22 mouse cellular contexts compared by ENCODE assay signal in the genomic region with DNA sequence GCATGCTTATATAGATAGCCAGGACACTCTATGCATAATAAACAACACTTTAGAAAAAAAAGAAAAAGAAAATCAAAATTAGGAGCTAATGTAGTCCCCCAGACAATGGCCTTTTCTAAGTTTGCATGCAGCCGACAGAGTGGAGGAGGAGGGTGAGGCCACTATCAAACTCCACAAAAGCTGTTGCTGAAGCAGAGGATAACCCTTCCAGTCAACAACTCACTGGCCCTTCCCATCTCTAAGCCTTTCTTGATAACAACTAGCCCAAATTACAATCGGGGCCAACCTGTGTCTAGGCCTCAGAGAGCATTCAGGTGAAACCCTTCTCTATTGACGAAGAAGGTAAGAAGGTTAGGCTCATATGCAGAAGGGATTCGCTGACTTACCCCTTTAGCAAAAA. TPM values are rescaled to one million over a fixed set of nuclear protein-coding genes. Genes with fewer than 3 reads are reported as not detected.
DNase-seq lines count a peak whose midpoint lies in the region; ATAC-seq and TF ChIP-seq lines count a peak whose summit lies in the region.
"Had no signal": no experiment of that assay in that cellular context is flagged by ENCODE, and none has a peak within 500 bp of the region (broad histone marks: within the 10 kb centered on the region; RNA-seq: fewer than 3 reads in every experiment).

No protein-coding gene starts in this region.

- TF ChIP-seq CTCF in small intestine, adult 2 months (IDR thresholded peaks at IDR 0.05; ENCODE audit: extremely low read depth, insufficient read length, insufficient replicate concordance, low read depth, low read length) = no peak

- no peak overlapping the region for H3K4me3 ChIP-seq in intestine, embryonic 16.5 days (ENCODE audit: low read length)
- H3K4me3 ChIP-seq in intestine, embryonic 15.5 days (replicated peaks) = no peak overlapping the region
- no peak overlapping the region for H3K4me3 ChIP-seq in liver, embryonic 12.5 days
- H3K4me3 ChIP-seq in small intestine, adult 2 months (ENCODE audit: low read depth, low read length) = no peak overlapping the region
- no peak overlapping the region for H3K4me3 ChIP-seq in hindbrain, embryonic 11.5 days (ENCODE audit: low read depth, low read length)
- H3K4me3 ChIP-seq: embryonic facial prominence, embryonic 10.5 days; heart, adult 2 months; midbrain, embryonic 13.5 days had no signal

- no peaks in the 10 kb centered on the region for H3K9me3 ChIP-seq in intestine, embryonic 16.5 days (ENCODE audit: control insufficient read depth, low read length)
- no peaks in the 10 kb centered on the region for H3K9me3 ChIP-seq in intestine, embryonic 15.5 days
- H3K9me3 ChIP-seq in liver, embryonic 12.5 days (replicated peaks) = no peaks in the 10 kb centered on the region
- no peaks in the 10 kb centered on the region for H3K9me3 ChIP-seq in hindbrain, embryonic 11.5 days (ENCODE audit: control insufficient read depth, low read length)
- H3K9me3 ChIP-seq: embryonic facial prominence, embryonic 10.5 days; midbrain, embryonic 13.5 days had no signal

- no peaks in the 10 kb centered on the region for H3K27me3 ChIP-seq in intestine, embryonic 16.5 days (replicated peaks; ENCODE audit: control insufficient read depth, insufficient read depth, low read length)
- no peaks in the 10 kb centered on the region for H3K27me3 ChIP-seq in intestine, embryonic 15.5 days (replicated peaks)
- H3K27me3 ChIP-seq in liver, embryonic 12.5 days (replicated peaks) = no peaks in the 10 kb centered on the region
- no peaks in the 10 kb centered on the region for H3K27me3 ChIP-seq in small intestine, adult 2 months (ENCODE audit: control insufficient read depth, insufficient read depth, low read length)
- no peaks in the 10 kb centered on the region for H3K27me3 ChIP-seq in hindbrain, embryonic 11.5 days (ENCODE audit: control insufficient read depth, insufficient read depth, low read length)
- H3K27me3 ChIP-seq: midbrain, embryonic 13.5 days; Patski had no signal

- no peak for TF ChIP-seq POLR2A in small intestine, adult 2 months (IDR thresholded peaks at IDR 0.05; ENCODE audit: low read depth, low read length)

- no peak for ATAC-seq in intestine, embryonic 16.5 days
- ATAC-seq in intestine, embryonic 15.5 days = no peak
- peak; percentile 67 for ATAC-seq in liver, embryonic 12.5 days
- no peak for ATAC-seq in hindbrain, embryonic 11.5 days (ENCODE audit: low FRiP score)
- ATAC-seq: forebrain, embryonic 16.5 days; hindbrain, postnatal 0 days; midbrain, embryonic 13.5 days; Patski had no signal

- no peak overlapping the region for H3K9ac ChIP-seq in intestine, embryonic 16.5 days (ENCODE audit: low read depth, low read length)
- H3K9ac ChIP-seq in intestine, embryonic 15.5 days = no peak overlapping the region
- H3K9ac ChIP-seq in liver, embryonic 12.5 days = peak overlapping the region; percentile 53
- H3K9ac ChIP-seq in hindbrain, embryonic 11.5 days (ENCODE audit: low read depth, low read length) = no peak overlapping the region
- H3K9ac ChIP-seq: midbrain, embryonic 13.5 days had no signal

- peak overlapping the region; percentile 68 for H3K27ac ChIP-seq in intestine, embryonic 16.5 days (ENCODE audit: low read length)
- H3K27ac ChIP-seq in intestine, embryonic 15.5 days = no peak overlapping the region
- peak overlapping the region; percentile 95 for H3K27ac ChIP-seq in liver, embryonic 12.5 days
- peak overlapping the region; percentile 94 for H3K27ac ChIP-seq in small intestine, adult 2 months (ENCODE audit: insufficient read depth, low read depth, low read length)
- H3K27ac ChIP-seq in hindbrain, embryonic 11.5 days (ENCODE audit: low read depth, low read length) = no peak overlapping the region
- H3K27ac ChIP-seq: embryonic facial prominence, embryonic 10.5 days; heart, adult 2 months; hindbrain, postnatal 0 days; midbrain, embryonic 13.5 days had no signal

- WGBS in intestine, embryonic 16.5 days = 75% methylated on average over 4 of the region's 4 CpGs
- 81% methylated on average over 4 of the region's 4 CpGs for WGBS in intestine, embryonic 15.5 days
- WGBS in liver, embryonic 12.5 days (ENCODE audit: insufficient replicate concordance) = 35% methylated on average over 4 of the region's 4 CpGs
- WGBS in small intestine, adult 2 months = 60% methylated on average over 4 of the region's 4 CpGs
- WGBS in hindbrain, embryonic 11.5 days = 94% methylated on average over 4 of the region's 4 CpGs

- no peak overlapping the region for H3K4me2 ChIP-seq in intestine, embryonic 16.5 days (ENCODE audit: low read depth, low read length)
- H3K4me2 ChIP-seq in intestine, embryonic 15.5 days (replicated peaks) = no peak overlapping the region
- H3K4me2 ChIP-seq in liver, embryonic 12.5 days = peak overlapping the region; percentile 62
- H3K4me2 ChIP-seq in hindbrain, embryonic 11.5 days (replicated peaks; ENCODE audit: low read depth, low read length) = no peak overlapping the region
- H3K4me2 ChIP-seq: midbrain, embryonic 13.5 days had no signal

- no peaks in the 10 kb centered on the region for H3K36me3 ChIP-seq in intestine, embryonic 16.5 days (ENCODE audit: control insufficient read depth, insufficient read depth, low read length)
- H3K36me3 ChIP-seq in intestine, embryonic 15.5 days = no peaks in the 10 kb centered on the region
- no peaks in the 10 kb centered on the region for H3K36me3 ChIP-seq in liver, embryonic 12.5 days
- no peaks in the 10 kb centered on the region for H3K36me3 ChIP-seq in small intestine, adult 2 months (ENCODE audit: control insufficient read depth, insufficient read depth, low read length)
- H3K36me3 ChIP-seq in hindbrain, embryonic 11.5 days (ENCODE audit: control insufficient read depth, insufficient read depth, low read length) = no peaks in the 10 kb centered on the region
- H3K36me3 ChIP-seq: embryonic facial prominence, embryonic 10.5 days; midbrain, embryonic 13.5 days had no signal

- 0 out of 2 replicates have a peak, but pooled peaks cover 11% of the 10 kb centered on the region for H3K4me1 ChIP-seq in intestine, embryonic 16.5 days (ENCODE audit: control insufficient read depth, insufficient read depth, low read length)
- H3K4me1 ChIP-seq in intestine, embryonic 15.5 days (replicated peaks) = peaks cover 7% of the 10 kb centered on the region; the same call in 1 of the 2 replicates
- peaks cover 89% of the 10 kb centered on the region for H3K4me1 ChIP-seq in liver, embryonic 12.5 days
- H3K4me1 ChIP-seq in small intestine, adult 2 months (ENCODE audit: control insufficient read depth, insufficient read depth, insufficient read length, low read length) = peaks cover 27% of the 10 kb centered on the region; the same call in 1 of the 2 replicates
- H3K4me1 ChIP-seq in hindbrain, embryonic 11.5 days (replicated peaks; ENCODE audit: control insufficient read depth, insufficient read depth, low read length) = no peaks in the 10 kb centered on the region
- H3K4me1 ChIP-seq: embryonic facial prominence, embryonic 10.5 days; midbrain, embryonic 13.5 days had no signal

- DNase-seq in c-Kit-positive CD71-positive TER-119-positive erythroid progenitor cells, embryonic 14.5 days (ENCODE audit: low spot score) = peak; percentile 62
- DNase-seq in kidney, postnatal 4 days = no peak
- no peak for DNase-seq in hindbrain, embryonic 11.5 days (ENCODE audit: low spot score)
- DNase-seq: adrenal gland, postnatal 25 days; cerebellum, postnatal 36 days; heart, adult 2 months; heart, postnatal 14 days; kidney, adult 9 months; left cerebral cortex, postnatal 4 days; lung, adult 18-20 months; lung, postnatal 36 days; right cerebral cortex, postnatal 4 days; thymus, adult 2 months had no signal

RNA-seq across cellular contexts. Expression of a gene that starts 56.7 kb away (rescaled TPM):
- 6.9 and 7.8 TPM in 2 replicates for polyA plus RNA-seq in intestine, embryonic 16.5 days (2015; fragmentation: Nextera tagmentation; extraction: Ambion mirVana)
- polyA plus RNA-seq in intestine, embryonic 15.5 days (2015; fragmentation: Nextera tagmentation; extraction: Ambion mirVana) = 10.7 and 11.5 TPM in 2 replicates
- 14.2 and 14.4 TPM in 2 replicates for polyA plus RNA-seq in liver, embryonic 12.5 days (2016; fragmentation: Nextera tagmentation; extraction: Ambion mirVana)
- 9.6 and 109 TPM in 2 replicates for polyA plus RNA-seq in small intestine, adult 2 months (2012; rRNA removed)
- 15.0 and 19.7 TPM in 2 replicates for polyA plus RNA-seq in hindbrain, embryonic 11.5 days (2014; fragmentation: Nextera tagmentation; extraction: Ambion mirVana)

Comparison
In these comparisons a context has a peak if more than half of its experiments do, and no peak if none do; other contexts are left out.
1. H3K27ac ChIP-seq: peak in intestine, embryonic 16.5 days (single experiment), liver, embryonic 12.5 days (single experiment) and small intestine, adult 2 months (single experiment); none in intestine, embryonic 15.5 days (single experiment) and hindbrain, embryonic 11.5 days (single experiment).